Mouse (Mus musculus): ENCODE data around the gene Cep290.
"Not testable (repeated sequence)": the region's sequence is repeated elsewhere in the genome, so short reads cannot be mapped to it uniquely, and the experiment has no call there.

Cep290 gene

DNA sequence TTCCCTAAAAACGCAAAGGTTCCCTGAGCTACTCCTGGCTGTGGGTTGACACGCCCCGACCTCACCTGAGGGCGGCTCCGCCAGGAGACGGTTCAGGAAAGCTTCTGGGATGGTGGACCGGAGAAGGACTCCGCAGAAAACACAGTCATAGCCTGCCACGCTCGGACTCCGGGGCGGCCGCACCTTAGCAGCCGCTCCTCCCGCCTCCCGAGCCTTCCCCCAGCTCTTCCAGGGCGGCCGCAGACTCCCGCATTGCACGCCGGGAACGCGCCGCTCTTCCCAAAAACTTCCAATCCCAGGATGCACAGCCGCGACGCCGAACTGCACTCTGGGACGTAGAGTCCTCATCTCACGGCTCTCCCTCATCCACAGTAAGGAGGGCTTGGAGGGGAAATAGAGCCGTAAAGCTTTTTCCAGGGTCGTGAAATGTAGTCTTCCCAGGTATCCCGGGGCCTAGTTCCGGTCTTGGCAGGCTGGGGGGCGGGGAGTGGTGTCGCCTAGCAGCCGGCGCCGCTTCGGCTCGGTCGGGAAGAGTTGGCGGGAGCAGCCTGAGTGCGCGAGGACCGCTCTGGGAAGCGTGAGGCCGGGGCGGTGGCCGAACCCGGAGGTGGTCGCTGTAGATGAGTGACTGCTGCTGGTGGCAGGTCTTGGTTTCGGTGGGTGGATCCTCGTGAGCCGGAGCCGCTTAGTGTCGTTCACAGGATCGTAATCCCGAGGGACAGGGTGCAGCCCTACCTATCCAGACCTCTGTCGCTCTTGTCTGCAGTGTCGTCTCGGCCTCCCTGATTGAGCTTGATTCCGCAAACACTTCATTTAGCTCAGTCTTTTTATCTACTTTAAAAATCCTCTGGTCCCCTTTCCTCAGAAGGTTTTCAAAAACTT, at the start of gene Cep290, which contains the start of gene Tmtc3:
Gene Cep290 (plus strand): TSS at position 462 of the 882 bp plus-strand sequence.
Gene Tmtc3 (minus strand): TSS at position 254 of the 882 bp plus-strand sequence.
- DNase-seq (ENCODE audit: low read depth, low spot score): peak; percentile 98

DNA sequence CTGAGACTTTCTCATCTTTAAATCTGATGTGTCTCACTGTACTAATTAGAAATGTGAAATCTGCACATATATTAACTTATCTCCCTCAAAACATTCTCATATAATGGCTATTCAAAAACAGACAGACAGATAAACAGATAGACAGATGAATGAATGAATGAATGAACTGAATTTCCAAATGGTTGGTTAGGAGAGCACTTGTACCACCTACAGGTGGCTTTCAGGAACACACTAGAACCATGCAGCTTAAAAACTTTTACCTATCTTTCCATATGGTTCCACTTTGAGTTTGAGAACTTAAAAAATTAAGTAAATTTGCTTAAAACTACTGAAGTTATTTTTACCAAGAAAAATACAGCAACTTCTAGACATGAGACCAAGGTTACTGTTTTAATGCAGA, 38.0 kb upstream of the Cep290 start:
- no peak for DNase-seq (ENCODE audit: low read depth, low spot score)

DNA sequence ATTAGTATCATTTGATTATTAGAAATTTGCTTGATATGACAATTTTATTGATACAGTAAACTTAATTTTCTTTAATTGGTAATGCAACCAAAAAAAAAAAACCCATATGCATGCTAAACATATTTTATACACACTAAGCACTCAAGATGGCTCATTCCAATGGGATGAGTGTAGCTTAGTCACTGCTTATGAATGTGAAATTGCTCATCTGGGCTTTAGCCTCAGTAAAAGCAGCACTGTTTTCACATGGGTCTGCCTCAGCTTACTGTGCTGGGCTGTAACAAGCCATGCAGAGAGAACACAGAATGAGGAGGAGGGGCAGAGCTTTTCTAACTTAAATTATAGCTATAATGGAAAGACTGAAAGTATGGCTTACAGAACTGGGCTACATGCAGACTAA, 26.8 kb upstream of the Cep290 start:
- DNase-seq (ENCODE audit: low read depth, low spot score): no peak

DNA sequence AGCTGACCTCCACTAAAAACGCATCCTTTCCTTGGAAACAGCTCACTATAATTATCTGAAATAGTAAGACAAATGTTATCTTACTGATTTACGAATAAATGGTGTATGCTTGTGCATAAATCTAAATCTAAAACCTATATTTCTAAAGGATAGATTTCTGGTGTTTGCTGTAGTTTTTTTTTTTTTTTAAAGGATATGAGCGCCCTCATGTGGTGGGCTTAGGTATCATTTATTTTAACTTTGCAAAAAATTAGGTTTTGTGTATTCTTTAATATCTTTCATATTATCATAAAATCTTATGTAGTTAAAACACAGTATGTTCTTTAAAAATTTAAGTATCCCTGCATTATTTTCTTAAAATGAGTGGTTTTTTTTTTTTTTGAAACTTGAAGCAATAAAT, 12.3 kb upstream of the Cep290 start:
- DNase-seq (ENCODE audit: low read depth, low spot score): peak; percentile 12

DNA sequence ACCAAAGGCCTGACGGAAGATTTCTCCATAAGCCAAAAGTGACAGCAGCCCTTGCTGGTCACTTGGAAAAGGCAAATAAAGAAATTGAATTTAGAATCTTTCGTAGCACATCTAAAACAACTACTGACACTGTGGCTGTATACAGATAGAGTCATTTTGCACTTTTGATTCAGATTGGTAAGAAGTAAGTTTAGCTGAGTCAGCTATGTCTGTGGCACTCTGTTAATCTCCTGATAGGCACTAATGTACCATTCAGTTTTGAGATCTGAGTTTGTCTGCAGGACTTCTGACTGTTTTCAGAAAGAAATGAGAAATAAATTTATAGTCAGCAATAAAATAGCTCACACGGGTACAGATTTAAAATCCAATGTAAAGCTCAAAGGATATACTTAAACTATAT, 7.8 kb upstream of the Cep290 start:
- DNase-seq (ENCODE audit: low read depth, low spot score): no peak

DNA sequence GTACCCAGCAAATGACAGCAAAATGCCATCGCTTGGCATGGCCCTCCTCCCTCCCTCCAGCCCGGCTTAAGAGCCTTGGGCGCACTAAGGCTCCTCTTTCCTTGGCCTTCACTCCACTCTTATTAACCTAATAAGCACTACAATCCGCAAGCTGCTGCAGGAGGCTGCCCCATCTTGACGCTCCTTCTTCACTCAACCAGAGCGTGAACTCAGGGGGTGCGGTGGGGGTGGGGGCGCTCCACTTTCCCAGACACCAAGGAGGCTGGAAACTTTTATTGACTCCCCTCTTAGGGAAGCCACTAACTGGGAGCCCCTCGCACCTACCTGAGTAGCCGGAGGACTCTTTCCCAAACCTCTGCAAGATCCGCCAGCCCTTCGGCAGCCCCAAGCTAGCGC, 659 bp upstream of the Cep290 start:
- peak; percentile 25 for DNase-seq (ENCODE audit: low read depth, low spot score)

DNA sequence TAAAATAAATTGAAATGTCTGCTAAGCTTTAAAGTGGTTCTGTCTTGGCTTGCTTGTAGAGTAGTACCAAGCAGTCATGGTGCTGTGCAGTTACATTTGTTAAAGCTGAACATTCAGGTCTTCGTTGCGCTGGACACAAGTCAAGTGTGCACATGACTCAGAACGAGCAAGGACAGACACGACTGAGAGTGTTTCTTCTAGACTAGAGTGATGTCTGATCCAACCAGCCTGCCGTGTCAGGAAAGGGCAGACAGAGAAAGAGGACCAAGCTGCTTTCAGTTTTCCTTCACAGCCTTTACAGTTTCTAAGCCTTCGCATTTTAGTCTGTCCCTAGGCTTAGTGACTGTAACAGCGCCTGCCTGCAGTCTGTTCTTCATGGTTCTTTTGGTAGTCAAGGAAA, 4.6 kb downstream of the Cep290 start:
- DNase-seq (ENCODE audit: low read depth, low spot score): no peak

DNA sequence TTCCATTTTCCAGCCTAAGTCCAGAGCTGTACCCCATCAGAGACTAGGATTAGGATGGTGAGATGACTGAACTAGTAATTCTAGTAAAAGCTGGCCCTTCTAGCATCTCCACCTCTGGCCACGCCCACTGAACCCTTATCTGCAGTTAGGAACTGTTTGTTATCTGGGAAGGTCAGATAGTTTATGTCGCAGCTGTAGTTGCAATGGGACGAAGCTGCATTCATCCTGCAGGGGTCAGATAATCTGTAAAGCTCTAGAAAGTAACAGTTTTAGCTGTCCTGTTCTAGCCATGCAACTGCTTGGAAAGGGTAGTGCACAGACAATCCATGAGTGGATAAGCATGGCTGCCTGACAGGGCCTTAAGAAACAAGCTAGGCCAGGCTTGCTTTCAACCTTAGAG, 11.0 kb downstream of the Cep290 start:
- no peak for DNase-seq (ENCODE audit: low read depth, low spot score)

DNA sequence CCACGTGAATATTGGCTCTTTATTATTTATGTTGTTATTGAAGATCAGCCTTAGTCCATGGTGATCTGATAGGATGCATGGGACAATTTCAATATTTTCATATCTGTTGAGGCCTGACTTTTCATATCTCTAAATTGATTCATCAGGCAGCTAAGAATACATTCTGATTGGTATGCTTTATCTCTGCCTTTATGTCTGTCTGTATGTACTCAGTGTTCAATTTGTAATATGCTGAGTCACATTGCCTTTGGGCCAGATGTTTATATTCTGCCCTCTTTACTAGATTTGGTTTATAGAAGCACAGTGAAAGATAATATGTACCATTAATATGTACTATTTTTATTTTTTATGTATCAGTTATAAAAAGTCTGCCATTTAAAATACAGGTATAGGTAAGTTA, 20.8 kb downstream of the Cep290 start:
- DNase-seq (ENCODE audit: low read depth, low spot score): no peak

DNA sequence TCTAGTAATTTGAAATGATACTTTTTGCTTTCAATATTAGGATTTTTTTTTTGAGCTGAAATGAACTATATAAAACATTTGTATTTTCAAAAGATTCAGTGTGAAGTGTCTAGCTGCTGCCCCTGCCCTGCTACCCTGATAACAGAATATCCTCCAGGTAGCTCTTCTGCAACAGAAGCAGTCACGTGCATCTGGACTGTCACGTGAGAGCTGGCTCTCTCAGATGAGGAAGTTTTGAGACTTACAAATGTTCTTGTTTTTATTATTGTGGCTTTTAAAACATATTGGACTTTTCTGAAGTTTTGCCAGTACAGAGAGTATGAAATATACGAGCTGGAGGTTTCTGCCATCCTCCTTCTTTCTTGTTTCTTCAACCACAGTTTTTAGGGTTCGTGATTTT, 34.3 kb downstream of the Cep290 start:
- DNase-seq (ENCODE audit: low read depth, low spot score): no peak

DNA sequence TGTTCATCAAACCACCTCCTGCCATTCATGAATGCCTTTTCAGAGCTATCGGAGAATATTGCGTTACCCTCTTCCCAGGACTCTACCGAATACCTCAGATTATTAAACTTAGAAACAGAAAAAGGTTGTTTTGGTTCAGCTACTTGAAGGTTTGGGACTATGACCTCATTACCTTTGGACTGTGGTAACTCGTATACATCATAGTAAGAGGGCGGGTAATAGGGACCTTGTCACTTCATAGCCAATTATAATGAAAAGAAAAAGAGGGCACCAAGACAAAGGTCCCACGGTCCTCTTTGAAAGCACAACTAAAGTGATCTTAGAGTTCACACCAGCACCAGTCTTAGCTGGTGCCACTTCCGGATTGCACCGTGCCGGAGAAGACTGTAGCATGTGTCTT, 35.0 kb downstream of the Cep290 start:
- DNase-seq (ENCODE audit: low read depth, low spot score): no peak

DNA sequence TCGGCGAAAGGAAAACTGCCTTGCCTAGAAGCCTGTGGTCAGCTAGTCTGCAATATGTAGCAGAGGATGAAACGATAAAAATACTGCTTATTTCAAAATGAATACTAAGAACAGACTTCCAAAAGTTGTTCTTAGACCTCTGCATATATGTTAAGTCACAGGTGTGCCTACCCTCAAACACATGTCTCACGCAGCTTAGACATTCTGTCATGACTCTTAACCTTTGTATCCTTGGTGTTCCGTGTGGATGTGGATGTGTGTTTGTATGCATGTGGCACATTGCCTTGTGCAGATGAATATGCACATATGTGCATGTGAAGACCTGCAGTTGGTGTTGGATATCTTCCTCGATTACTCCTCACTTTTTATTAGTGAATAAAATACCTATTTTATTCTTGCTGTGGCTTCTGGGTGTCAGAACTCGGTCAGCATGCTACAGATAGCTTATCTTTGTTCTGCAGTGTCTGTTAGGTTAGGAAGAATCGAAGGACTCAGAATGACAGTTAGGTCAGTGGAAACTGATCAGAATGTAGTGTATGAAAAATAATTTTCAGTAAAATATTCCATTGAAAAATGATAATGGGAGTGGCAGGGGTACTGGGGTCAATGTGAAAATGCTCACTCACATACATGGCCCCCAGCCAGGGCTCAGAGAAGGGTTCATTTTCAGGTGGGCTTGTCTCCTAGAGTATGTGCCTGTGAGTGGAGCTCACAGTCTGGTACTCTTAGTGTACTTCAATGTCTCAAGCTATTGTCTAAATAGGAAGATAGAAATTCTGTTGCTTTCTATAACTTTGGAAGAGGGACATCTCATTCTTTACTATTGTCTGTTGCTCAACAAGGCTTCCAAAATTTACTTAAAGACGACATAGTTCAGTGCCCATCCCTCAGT, 37.4 kb downstream of the Cep290 start:
- no peak for DNase-seq (ENCODE audit: low read depth, low spot score)

DNA sequence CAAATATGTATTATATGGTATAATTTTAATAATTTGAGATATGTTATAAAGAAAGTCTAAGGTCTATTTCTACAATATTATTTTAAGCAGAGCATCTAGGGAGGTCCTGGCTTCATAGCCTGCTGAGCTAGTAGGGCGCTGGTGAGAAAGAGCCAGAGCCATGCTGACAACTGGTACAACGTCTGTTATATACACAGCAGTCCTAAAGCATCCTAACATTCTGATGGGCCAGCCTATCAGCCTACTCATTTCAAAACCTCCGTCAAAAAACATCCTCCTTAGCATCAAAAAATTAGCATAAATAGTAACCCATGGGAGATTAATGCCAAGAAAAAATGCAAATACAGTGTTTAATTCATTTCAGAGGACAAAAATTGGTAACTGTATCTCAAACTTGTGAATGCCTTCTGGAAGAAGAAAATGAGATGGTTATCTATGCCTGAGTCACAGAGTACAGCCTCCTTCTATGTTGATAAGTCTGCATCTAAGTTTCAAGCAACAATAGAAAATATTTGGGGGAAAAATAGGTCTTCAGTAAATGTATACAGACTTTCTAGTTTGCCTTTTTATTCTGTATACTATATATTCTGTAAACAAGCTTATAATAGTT, 69.3 kb downstream of the Cep290 start:
- no peak for DNase-seq (ENCODE audit: low read depth, low spot score)

DNA sequence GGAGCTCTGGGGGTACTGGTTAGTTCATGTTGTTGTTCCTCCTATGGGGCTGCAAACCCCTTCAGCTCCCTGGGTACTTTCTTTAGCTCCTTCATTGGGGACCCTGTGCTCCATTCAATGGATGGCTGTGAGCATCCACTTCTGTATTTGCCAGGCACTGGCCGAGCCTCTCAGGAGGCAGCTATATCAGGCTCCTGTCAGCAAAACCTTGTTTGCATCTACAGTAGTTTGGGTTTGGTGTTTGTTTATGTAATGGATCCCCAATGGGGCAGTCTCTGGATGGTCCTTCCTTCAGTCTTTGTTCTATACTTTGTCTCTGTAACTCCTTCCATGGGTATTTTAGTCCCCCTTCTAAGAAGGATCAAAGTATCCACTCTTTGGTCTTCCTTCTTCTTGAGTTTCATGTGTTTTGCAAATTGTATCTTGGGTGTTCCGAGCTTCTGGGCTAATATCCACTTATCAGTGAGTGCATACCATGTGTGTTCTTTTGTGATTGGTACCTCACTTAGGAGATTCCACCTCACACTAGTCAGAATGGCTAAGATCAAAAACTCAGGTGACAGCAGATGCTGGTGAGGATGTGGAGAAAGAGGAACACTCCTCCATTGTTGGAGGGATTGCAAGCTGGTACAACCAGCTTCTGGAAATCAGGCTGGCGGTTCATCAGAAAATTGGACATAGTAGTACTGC, 73.0 kb downstream of the Cep290 start:
- DNase-seq (ENCODE audit: low read depth, low spot score): not testable (repeated sequence)

DNA sequence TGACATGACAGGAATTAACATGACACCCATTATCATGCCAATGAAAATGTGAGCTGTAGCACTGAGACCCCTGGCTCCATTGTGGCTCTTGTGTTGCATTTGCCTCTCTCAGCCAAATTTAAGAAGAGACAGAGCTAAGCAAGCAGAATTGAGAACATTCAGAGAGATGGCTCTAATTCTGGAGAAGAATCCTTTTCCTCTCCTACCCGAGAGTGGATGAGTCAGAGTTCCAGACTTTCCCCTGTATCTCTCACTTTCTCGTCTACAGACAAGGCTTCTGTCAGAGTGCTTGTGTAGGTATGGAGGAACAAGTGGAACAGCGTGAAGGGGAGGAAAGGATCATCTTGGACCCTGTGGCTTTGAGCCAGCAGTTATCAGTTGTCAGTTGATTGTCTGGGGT, 76.8 kb downstream of the Cep290 start:
- no peak for DNase-seq (ENCODE audit: low read depth, low spot score)

DNA sequence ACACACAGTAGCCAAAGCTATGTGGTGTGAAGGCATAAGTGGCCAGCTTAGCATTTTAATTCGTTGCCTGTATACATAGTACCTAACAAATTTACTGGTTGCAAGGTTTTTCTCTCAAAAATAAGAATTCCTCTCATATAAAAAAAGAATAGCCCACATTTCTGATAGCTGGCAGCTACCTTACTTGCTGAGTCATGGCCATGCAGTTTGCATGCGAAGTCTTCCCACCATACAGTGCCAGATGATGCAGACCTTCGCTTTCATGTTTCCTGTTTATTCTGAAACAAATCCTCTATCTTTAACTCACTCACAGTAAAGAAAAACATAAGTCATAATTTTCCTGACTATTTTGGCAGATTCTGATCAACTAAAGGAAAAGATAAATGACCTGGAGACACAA, 84.3 kb downstream of the Cep290 start:
- DNase-seq (ENCODE audit: low read depth, low spot score): no peak

DNA sequence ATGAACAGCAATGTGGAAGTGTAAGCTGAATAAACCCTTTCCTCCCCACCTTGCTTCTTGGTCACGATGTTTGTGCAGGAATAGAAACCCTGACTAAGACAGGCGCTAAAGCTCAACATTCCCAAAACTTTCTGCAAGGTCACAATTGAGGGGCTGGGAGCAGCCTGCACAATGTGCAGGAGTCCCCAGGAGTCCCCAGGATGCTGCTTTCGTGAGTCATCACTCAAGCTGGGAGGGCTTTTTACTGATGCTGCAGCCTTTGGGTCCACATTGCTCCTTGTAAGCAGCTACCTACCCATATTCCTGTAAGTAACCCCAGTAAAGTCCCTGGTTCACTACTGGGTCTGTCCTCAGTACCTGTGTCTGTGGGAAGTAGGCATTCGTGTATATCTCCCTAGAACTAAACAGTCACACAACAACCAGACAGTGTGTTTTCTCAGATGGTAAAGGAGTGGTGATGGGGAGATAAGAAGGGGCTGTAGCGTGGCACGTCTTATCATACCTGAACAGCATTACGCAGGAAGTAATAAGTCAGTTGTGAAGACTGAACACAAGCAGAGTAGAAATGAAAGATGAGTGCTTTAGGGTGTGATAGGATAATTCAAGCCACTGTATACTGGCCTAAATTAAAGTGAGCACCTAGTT, 87.3 kb downstream of the Cep290 start:
- no peak for DNase-seq (ENCODE audit: low read depth, low spot score)

DNA sequence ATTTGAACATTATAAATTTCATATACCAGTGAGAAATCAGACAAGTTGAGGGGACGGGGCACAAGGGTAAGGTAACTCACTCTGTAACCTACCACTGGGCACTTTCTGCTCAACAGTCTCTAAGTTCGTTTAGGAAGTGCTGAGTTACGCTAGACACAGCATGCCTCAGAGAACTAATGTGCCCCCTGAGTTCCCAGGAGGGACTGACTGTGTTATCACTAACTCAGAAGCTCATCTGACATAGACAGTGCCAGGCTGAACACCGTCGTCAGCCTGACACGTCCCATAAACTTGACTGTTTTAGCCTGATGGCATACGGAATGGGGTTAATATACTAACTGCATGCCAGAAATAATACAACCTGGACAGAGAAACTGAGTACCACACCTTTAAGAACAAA, 87.9 kb downstream of the Cep290 start:
- no peak for DNase-seq (ENCODE audit: low read depth, low spot score)

DNA sequence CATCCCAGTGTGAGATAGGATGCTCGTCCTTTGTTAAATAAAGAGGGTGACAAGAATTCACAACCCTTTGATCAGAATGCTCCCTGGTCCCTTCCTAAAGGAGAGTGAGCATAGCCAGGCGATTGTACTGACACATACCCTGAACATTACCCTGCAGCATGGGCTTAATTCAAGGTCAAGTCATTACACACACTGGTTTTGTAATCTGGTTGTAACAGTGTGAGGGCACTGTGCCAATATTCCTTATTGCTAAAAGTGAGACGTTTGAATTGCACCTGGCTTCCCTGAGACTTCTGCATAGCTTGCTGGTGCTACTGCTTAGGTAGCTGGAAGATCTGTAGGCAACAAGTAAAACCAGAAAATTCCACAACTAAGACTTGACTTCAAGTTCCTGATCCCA, 96.8 kb downstream of the Cep290 start:
- no peak for DNase-seq (ENCODE audit: low read depth, low spot score)

DNA sequence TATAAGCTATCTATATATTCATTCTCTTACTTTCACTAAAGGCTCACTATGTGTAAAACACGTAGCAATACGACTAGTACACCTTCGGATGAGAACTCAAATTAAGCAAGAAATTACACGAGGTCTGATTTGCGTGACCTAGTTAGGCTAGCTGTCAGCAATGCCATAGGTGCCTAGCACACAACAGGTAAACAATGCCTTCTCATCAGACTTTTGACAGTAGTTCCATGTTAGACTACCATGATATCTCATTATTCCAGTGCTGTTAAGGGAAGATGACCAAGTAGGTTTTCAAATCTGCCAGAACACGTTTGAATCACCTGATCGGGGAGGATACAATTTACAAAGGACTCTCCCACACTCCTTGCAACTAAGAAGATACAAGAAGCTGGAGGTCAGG, 101.2 kb downstream of the Cep290 start:
- no peak for DNase-seq (ENCODE audit: low read depth, low spot score)

DNA sequence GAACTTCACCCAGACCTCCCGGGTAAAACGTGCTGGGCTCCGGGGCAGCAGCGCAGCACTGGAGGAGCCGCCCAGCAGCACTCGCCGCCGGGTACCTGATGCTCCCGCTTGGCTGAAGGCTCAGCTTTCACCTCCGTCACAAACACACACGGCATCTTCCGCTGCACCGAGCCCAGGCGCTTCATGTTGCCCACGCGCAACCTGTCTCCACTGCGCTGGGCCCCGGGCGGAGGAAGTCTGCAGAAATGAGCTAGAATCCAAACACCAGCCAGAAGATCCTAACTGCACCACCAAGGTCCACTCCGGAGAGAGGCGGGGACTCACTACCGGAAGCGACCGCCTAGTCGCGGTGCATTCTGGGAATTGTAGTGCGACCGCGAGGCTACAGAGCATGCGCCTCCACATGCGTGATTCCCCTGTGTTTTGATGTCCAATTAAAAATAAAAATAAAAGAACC, 101.6 kb downstream of the Cep290 start:
- peak; percentile 91 for DNase-seq (ENCODE audit: low read depth, low spot score)

Data from forelimb bud, embryonic 11.5 days (tissue).